ENCODE assay signal across 7 mouse cellular contexts in the genomic region with DNA sequence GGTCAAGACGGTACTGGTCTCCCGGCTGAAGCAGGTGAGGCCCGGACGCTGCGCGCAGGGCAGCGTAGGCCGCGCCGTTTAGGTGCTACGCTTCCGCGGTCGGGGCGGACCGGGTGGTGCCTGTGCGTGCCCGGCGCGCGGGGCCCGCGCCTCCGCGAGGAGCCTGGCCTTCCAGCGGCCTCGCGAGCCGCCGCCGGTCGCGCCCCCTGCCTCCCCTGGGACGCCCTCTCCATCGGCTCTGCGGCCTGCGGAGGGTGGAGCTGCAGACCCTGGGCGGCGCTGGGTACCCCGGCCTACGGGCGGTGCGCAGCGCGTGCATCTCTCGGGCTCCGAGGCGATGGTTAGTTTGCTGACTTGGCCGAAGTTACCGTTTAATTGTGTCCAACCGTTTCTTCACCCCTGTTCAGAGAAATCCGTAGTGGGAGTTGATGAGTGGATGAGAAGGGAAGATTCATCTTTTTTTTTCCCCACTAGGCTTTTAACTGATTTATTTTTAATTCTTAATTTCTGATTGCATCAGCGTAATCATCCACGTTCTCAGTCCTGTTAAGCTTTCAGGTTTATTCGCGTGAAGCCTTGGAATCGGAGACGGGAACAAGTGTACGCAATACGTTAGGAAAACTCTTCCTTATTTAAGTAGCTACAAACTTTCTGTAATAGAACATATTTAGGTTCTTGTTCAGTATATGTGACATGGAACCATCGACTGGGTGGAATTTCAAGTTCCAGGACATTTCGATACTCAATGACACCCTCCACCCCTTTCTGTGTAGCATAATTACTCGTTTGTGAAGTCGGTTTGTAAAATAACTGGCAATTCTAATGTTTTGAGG. TPM values are rescaled to one million over a fixed set of nuclear protein-coding genes. Genes with fewer than 3 reads are reported as not detected.
DNase-seq lines count a peak whose midpoint lies in the region; ATAC-seq and TF ChIP-seq lines count a peak whose summit lies in the region.

No protein-coding gene starts in this region.

- H3K27me3 ChIP-seq in spleen, adult 2 months (ENCODE audit: control insufficient read depth, insufficient read depth, low read length) = no peaks in the 10 kb centered on the region

- DNase-seq in spleen, adult 2 months (ENCODE audit: low read depth in 1 of 2, low spot score in 2 of 2) = peak; percentile 3 to 60
- DNase-seq in spleen, adult 18-20 months = no peak
- DNase-seq in adrenal gland, postnatal 25 days = peak; percentile 67
- DNase-seq in lung, postnatal 14 days = peak; percentile 65
- peak; percentile 69 to 86 for DNase-seq in spleen, postnatal 4 days (ENCODE audit: low spot score in 2 of 2)

- 0 out of 2 replicates have a peak, but pooled peaks cover 3% of the 10 kb centered on the region for H3K4me1 ChIP-seq in spleen, adult 2 months (ENCODE audit: control insufficient read depth, insufficient read depth, insufficient read length)

- ATAC-seq in erythroblast, adult 5-6 weeks (replicated peaks; ENCODE audit: low FRiP score, poor library complexity, severe bottlenecking) = peak; percentile 63
- ATAC-seq in inflammation-experienced regulatory T-cells, adult 6 months = peak; percentile 36

- TF ChIP-seq CTCF in spleen, adult 2 months (IDR thresholded peaks at IDR 0.05; ENCODE audit: extremely low read depth, insufficient read depth, insufficient read length, insufficient replicate concordance) = no peak

- 1% methylated on average over 63 of the region's 64 CpGs for WGBS in spleen, adult 2 months

- peak overlapping the region; percentile 98 for H3K27ac ChIP-seq in spleen, adult 2 months (ENCODE audit: insufficient read depth, low read length)

- H3K36me3 ChIP-seq in spleen, adult 2 months (ENCODE audit: control insufficient read depth, insufficient read depth, low read length) = peaks cover 2% of the 10 kb centered on the region; the same call in 1 of the 2 replicates

- H3K4me3 ChIP-seq in spleen, adult 2 months (ENCODE audit: extremely low read depth, insufficient read depth, insufficient read length) = peak overlapping the region; percentile 91

- TF ChIP-seq POLR2A in spleen, adult 2 months (IDR thresholded peaks at IDR 0.05; ENCODE audit: low read depth, low read length) = no peak

RNA-seq across cellular contexts. Expression of a gene that starts 0.7 kb away (rescaled TPM):
- 5.9 and 6.6 TPM in 2 replicates for polyA plus RNA-seq in spleen, adult 2 months (2012; rRNA removed)
- total RNA-seq in adrenal gland, postnatal 25 days (2021) = 39.1 and 49.7 TPM in 2 replicates
- total RNA-seq in erythroblast, adult 5-6 weeks (2015; ENCODE audit: low replicate concordance) = 15.4 and 29.9 TPM in 2 replicates
- total RNA-seq in erythroblast, adult 5-6 weeks (2017; ENCODE audit: low replicate concordance) = 25.6 and 33.6 TPM in 2 replicates
- 100 to 1,000 TPM in 1 of 3 experiments, 10 to 100 TPM in 2; 63.4 to 116 (median 91.7) TPM for polyA plus RNA-seq in inflammation-experienced regulatory T-cells, adult 6 months (2017; shearing (Covaris generic))

RNA-seq across cellular contexts. Expression of a gene that starts 39.7 kb away (rescaled TPM):
- 58.5 and 76.8 TPM in 2 replicates for polyA plus RNA-seq in spleen, adult 2 months (2012; rRNA removed)
- total RNA-seq in adrenal gland, postnatal 25 days (2021) = 41.2 and 41.8 TPM in 2 replicates
- total RNA-seq in erythroblast, adult 5-6 weeks (2015; ENCODE audit: low replicate concordance) = 18.6 and 28.8 TPM in 2 replicates
- total RNA-seq in erythroblast, adult 5-6 weeks (2017; ENCODE audit: low replicate concordance) = 17.6 and 22.8 TPM in 2 replicates
- polyA plus RNA-seq in inflammation-experienced regulatory T-cells, adult 6 months (2017; shearing (Covaris generic)) = 10 to 100 TPM; 21.1 to 29.6 (median 29.0) TPM

Comparison
In these comparisons a context has a peak if more than half of its experiments do, and no peak if none do; other contexts are left out.
1. DNase-seq: peak in spleen, adult 2 months (2 of 2), adrenal gland, postnatal 25 days (single experiment), lung, postnatal 14 days (single experiment) and spleen, postnatal 4 days (2 of 2); none in spleen, adult 18-20 months (0 of 2).